Mouse (Mus musculus): Measurements from ENCODE around the gene Rhcg. TPM values are rescaled to one million over a fixed set of nuclear protein-coding genes. Genes with fewer than 3 reads are reported as not detected.

Rhcg gene
- polyA plus RNA-seq, 1 experiment from 2014 or later, result not detected

- H3K27ac ChIP-seq (ENCODE audit: low read depth), result no peak overlapping the region
- WGBS, result 79% methylated on average over 3 of the region's 3 CpGs
- H3K36me3 ChIP-seq (ENCODE audit: insufficient read depth), result no peaks in the 10 kb centered on the region
- no peaks in the 10 kb centered on the region for H3K4me1 ChIP-seq (ENCODE audit: insufficient read depth)
- no peak overlapping the region for H3K4me3 ChIP-seq (ENCODE audit: low read depth, low read length)
- ATAC-seq (ENCODE audit: insufficient read depth) (no peak), DNase-seq (no peak)
- no peaks in the 10 kb centered on the region for H3K9me3 ChIP-seq (ENCODE audit: low read depth, low read length)
- H3K27me3 ChIP-seq (ENCODE audit: insufficient read depth, low read length), result peaks cover 56% of the 10 kb centered on the region
- no peak overlapping the region for H3K9ac ChIP-seq
- TF ChIP-seq CTCF (IDR thresholded peaks at IDR 0.05; ENCODE audit: low read depth), result no peak
- no peak overlapping the region for H3K4me2 ChIP-seq
Measured at GRCm38 (mm10) chr7:79588284-79588683, 29.2 kb downstream of the Rhcg start.

GRCm38 (mm10) chr7:79578851-79579241 lies 38.6 kb downstream of the Rhcg start:
- WGBS, result 1% methylated on average over 20 of the region's 20 CpGs
- no peaks in the 10 kb centered on the region for H3K9me3 ChIP-seq (ENCODE audit: low read depth, low read length)
- no peaks in the 10 kb centered on the region for H3K36me3 ChIP-seq (ENCODE audit: insufficient read depth)
- peak; percentile 17; the same call in 1 of the 2 replicates for TF ChIP-seq CTCF (IDR thresholded peaks at IDR 0.05; ENCODE audit: low read depth)
- peak; percentile 64; the same call in 1 of the 2 replicates for ATAC-seq (ENCODE audit: insufficient read depth)
- 0 out of 2 replicates have a peak overlapping the region, but pooled peaks have one; percentile 69 for H3K27ac ChIP-seq (ENCODE audit: low read depth)
- H3K4me2 ChIP-seq, result peak overlapping the region; percentile 64
- H3K9ac ChIP-seq, result no peak overlapping the region
- peaks cover 42% of the 10 kb centered on the region for H3K27me3 ChIP-seq (ENCODE audit: insufficient read depth, low read length)
- H3K4me1 ChIP-seq (ENCODE audit: insufficient read depth), result peaks cover 10% of the 10 kb centered on the region; the same call in 1 of the 2 replicates
- DNase-seq, result peak; percentile 84
- H3K4me3 ChIP-seq (ENCODE audit: low read depth, low read length), result peak overlapping the region; percentile 29

- H3K4me1 ChIP-seq (ENCODE audit: insufficient read depth), result peaks cover 10% of the 10 kb centered on the region; the same call in 1 of the 2 replicates
- WGBS, result 5% methylated on average over 25 of the region's 25 CpGs
- H3K27ac ChIP-seq (ENCODE audit: low read depth), result 0 out of 2 replicates have a peak overlapping the region, but pooled peaks have one; percentile 69
- H3K9ac ChIP-seq, result no peak overlapping the region
- TF ChIP-seq CTCF (IDR thresholded peaks at IDR 0.05; ENCODE audit: low read depth), result no peak
- no peaks in the 10 kb centered on the region for H3K9me3 ChIP-seq (ENCODE audit: low read depth, low read length)
- H3K27me3 ChIP-seq (ENCODE audit: insufficient read depth, low read length), result peaks cover 42% of the 10 kb centered on the region
- no peaks in the 10 kb centered on the region for H3K36me3 ChIP-seq (ENCODE audit: insufficient read depth)
- DNase-seq (no peak), ATAC-seq (ENCODE audit: insufficient read depth) (no peak)
- peak overlapping the region; percentile 29 for H3K4me3 ChIP-seq (ENCODE audit: low read depth, low read length)
- peak overlapping the region; percentile 64 for H3K4me2 ChIP-seq
Measured at GRCm38 (mm10) chr7:79577931-79578850, 39.3 kb downstream of the Rhcg start.

- Histone ChIP-seq H3K27ac (ENCODE audit: low read depth) (no peak overlapping the region), H3K4me3 (ENCODE audit: low read depth, low read length) (no peak overlapping the region), H3K9ac (no peak overlapping the region), H3K27me3 (ENCODE audit: insufficient read depth, low read length) (peaks cover 37% of the 10 kb centered on the region), H3K4me1 (ENCODE audit: insufficient read depth) (peaks cover 10% of the 10 kb centered on the region; the same call in 1 of the 2 replicates), H3K36me3 (ENCODE audit: insufficient read depth) (no peaks in the 10 kb centered on the region), H3K9me3 (ENCODE audit: low read depth, low read length) (no peaks in the 10 kb centered on the region), H3K4me2 (no peak overlapping the region)
- no peak for TF ChIP-seq CTCF (IDR thresholded peaks at IDR 0.05; ENCODE audit: low read depth)
- DNase-seq (peak; percentile 29), ATAC-seq (ENCODE audit: insufficient read depth) (no peak)
- WGBS, result 6% methylated on average over 12 of the region's 12 CpGs
Measured at GRCm38 (mm10) chr7:79577096-79577874, 40.2 kb downstream of the Rhcg start.

GRCm38 (mm10) chr7:79576659-79577058 lies 40.8 kb downstream of the Rhcg start:
- Histone ChIP-seq H3K27ac (ENCODE audit: low read depth) (no peak overlapping the region), H3K9me3 (ENCODE audit: low read depth, low read length) (no peaks in the 10 kb centered on the region), H3K36me3 (ENCODE audit: insufficient read depth) (no peaks in the 10 kb centered on the region), H3K27me3 (ENCODE audit: insufficient read depth, low read length) (peaks cover 33% of the 10 kb centered on the region), H3K4me1 (ENCODE audit: insufficient read depth) (peaks cover 10% of the 10 kb centered on the region; the same call in 1 of the 2 replicates), H3K9ac (no peak overlapping the region), H3K4me3 (ENCODE audit: low read depth, low read length) (no peak overlapping the region), H3K4me2 (no peak overlapping the region)
- DNase-seq (peak; percentile 71), ATAC-seq (ENCODE audit: insufficient read depth) (no peak)
- WGBS, result 1% methylated on average over 5 of the region's 5 CpGs
- peak; percentile 61 for TF ChIP-seq CTCF (IDR thresholded peaks at IDR 0.05; ENCODE audit: low read depth)

GRCm38 (mm10) chr7:79572191-79572818 lies 45.2 kb downstream of the Rhcg start:
- Histone ChIP-seq H3K4me3 (ENCODE audit: low read depth, low read length) (no peak overlapping the region), H3K9ac (no peak overlapping the region), H3K27ac (ENCODE audit: low read depth) (no peak overlapping the region), H3K9me3 (ENCODE audit: low read depth, low read length) (no peaks in the 10 kb centered on the region), H3K4me2 (no peak overlapping the region), H3K4me1 (ENCODE audit: insufficient read depth) (0 out of 2 replicates have a peak, but pooled peaks cover 6% of the 10 kb centered on the region), H3K27me3 (ENCODE audit: insufficient read depth, low read length) (peaks cover 16% of the 10 kb centered on the region), H3K36me3 (ENCODE audit: insufficient read depth) (no peaks in the 10 kb centered on the region)
- no peak for ATAC-seq (ENCODE audit: insufficient read depth)
- WGBS, result 65% methylated on average over 18 of the region's 19 CpGs
- no peak for TF ChIP-seq CTCF (IDR thresholded peaks at IDR 0.05; ENCODE audit: low read depth)
- no peak for DNase-seq

Measured in lung, embryonic 14.5 days (tissue).